Mouse (Mus musculus) testis, adult 2 months (tissue): ENCODE data around the gene Cars2. TPM values are rescaled to one million over a fixed set of nuclear protein-coding genes. Genes with fewer than 3 reads are reported as not detected.
A peak's percentile ranks its signal among the peaks of the same experiment; 100 is the strongest.
"Not testable (repeated sequence)": the region's sequence is repeated elsewhere in the genome, so short reads cannot be mapped to it uniquely, and the experiment has no call there.

Source experiments
- H3K27ac ChIP-seq: fragments of 200-500 bp; 2 replicates; pipeline ENCODE4 v1.5.1; 2012; ENCODE audit warnings: low read depth, low read length; ENCODE audit not compliant: control insufficient read depth, insufficient read depth
- H3K27me3 ChIP-seq: fragments of 200-500 bp; 2 replicates; pipeline ENCODE4 v1.6.1; 2012; ENCODE audit warnings: mild to moderate bottlenecking, low read length, moderate library complexity; ENCODE audit not compliant: control insufficient read depth, insufficient read depth
- H3K36me3 ChIP-seq: fragments of 200-500 bp; 2 replicates; pipeline ENCODE4 v1.6.1; 2012; ENCODE audit warnings: mild to moderate bottlenecking, low read length; ENCODE audit not compliant: control insufficient read depth, insufficient read depth
- H3K4me1 ChIP-seq: fragments of 200-500 bp; 2 replicates; pipeline ENCODE4 v1.6.1; 2012; ENCODE audit warnings: low read length; ENCODE audit not compliant: control insufficient read depth, insufficient read depth
- H3K4me3 ChIP-seq: fragments of 200-500 bp; 2 replicates; pipeline ENCODE4 v1.5.1; 2012; ENCODE audit warnings: low read depth, mild to moderate bottlenecking, low read length, moderate library complexity, mixed read lengths; ENCODE audit not compliant: control insufficient read depth
- CTCF ChIP-seq: fragments of 200-500 bp; IDR thresholded peaks from 2 replicates; pipeline ENCODE4 v1.5.1; 2012; ENCODE audit warnings: low read depth, mild to moderate bottlenecking, inconsistent platforms, low read length, moderate library complexity; ENCODE audit not compliant: control insufficient read depth, insufficient read depth, insufficient replicate concordance
- POLR2A ChIP-seq: fragments of 200-500 bp; IDR thresholded peaks from 2 replicates; pipeline ENCODE4 v1.6.1; 2012; ENCODE audit warnings: low read depth, mild to moderate bottlenecking, inconsistent platforms, low read length, moderate library complexity; ENCODE audit not compliant: control insufficient read depth
- polyA plus RNA-seq: library from polyadenylated mRNA; depleted of rRNA; stranded (reverse); fragments of >200 nt; gene quantifications from 2 replicates; pipeline ENCODE4 v1.2.3, GENCODE M21; 2012; rRNA removed

The Cars2 gene
- polyA plus RNA-seq, 1 experiment = 21.5 TPM

GRCm38 (mm10) chr8:11473072-11473471 is 77.5 kb downstream of the Cars2 start:
- Histone ChIP-seq H3K27me3 (no peaks in the 10 kb centered on the region), H3K4me1 (peaks cover 14% of the 10 kb centered on the region), H3K4me3 (no peak overlapping the region), H3K27ac (no peak overlapping the region), H3K36me3 (no peaks in the 10 kb centered on the region)
- TF ChIP-seq POLR2A = no peak
- TF ChIP-seq CTCF = no peak

GRCm38 (mm10) chr8:11471309-11471708 is 79.3 kb downstream of the Cars2 start:
- no peak overlapping the region for H3K4me3 ChIP-seq
- H3K27ac ChIP-seq = no peak overlapping the region
- no peaks in the 10 kb centered on the region for H3K36me3 ChIP-seq
- peaks cover 1% of the 10 kb centered on the region; the same call in 1 of the 2 replicates for H3K4me1 ChIP-seq
- no peaks in the 10 kb centered on the region for H3K27me3 ChIP-seq
- TF ChIP-seq CTCF (no peak), POLR2A (no peak)

- TF ChIP-seq CTCF (no peak), POLR2A (no peak)
- no peaks in the 10 kb centered on the region for H3K4me1 ChIP-seq
- H3K27ac ChIP-seq = no peak overlapping the region
- H3K4me3 ChIP-seq = no peak overlapping the region
- H3K36me3 ChIP-seq = no peaks in the 10 kb centered on the region
- no peaks in the 10 kb centered on the region for H3K27me3 ChIP-seq
These were observed 79.9 kb downstream of the Cars2 start for GRCm38 (mm10) chr8:11470694-11471093.

GRCm38 (mm10) chr8:11469095-11469494 is 81.5 kb downstream of the Cars2 start:
- Histone ChIP-seq H3K27me3 (no peaks in the 10 kb centered on the region), H3K36me3 (no peaks in the 10 kb centered on the region), H3K4me1 (no peaks in the 10 kb centered on the region; the same call in 1 of the 2 replicates), H3K4me3 (no peak overlapping the region), H3K27ac (no peak overlapping the region)
- TF ChIP-seq CTCF (peak; percentile 29; the same call in 1 of the 2 replicates), POLR2A (no peak)

- not testable (repeated sequence) for H3K4me1 ChIP-seq, H3K36me3 ChIP-seq, H3K4me3 ChIP-seq, H3K27me3 ChIP-seq, H3K27ac ChIP-seq
These were observed 84.1 kb downstream of the Cars2 start for GRCm38 (mm10) chr8:11466528-11466927.

GRCm38 (mm10) chr8:11465619-11466018 is 85.0 kb downstream of the Cars2 start:
- TF ChIP-seq POLR2A (no peak), CTCF (no peak)
- no peak overlapping the region for H3K4me3 ChIP-seq
- H3K4me1 ChIP-seq = no peaks in the 10 kb centered on the region; the same call in 1 of the 2 replicates
- H3K27ac ChIP-seq = no peak overlapping the region
- no peaks in the 10 kb centered on the region for H3K27me3 ChIP-seq
- H3K36me3 ChIP-seq = no peaks in the 10 kb centered on the region

- TF ChIP-seq POLR2A = no peak
- no peak for TF ChIP-seq CTCF
- Histone ChIP-seq H3K27me3 (no peaks in the 10 kb centered on the region), H3K4me1 (no peaks in the 10 kb centered on the region; the same call in 1 of the 2 replicates), H3K27ac (no peak overlapping the region), H3K36me3 (no peaks in the 10 kb centered on the region), H3K4me3 (no peak overlapping the region)
These were observed 85.9 kb downstream of the Cars2 start for GRCm38 (mm10) chr8:11464707-11464964.

Other genes starting within 250 kb of the Cars2 start
- 8.4 and 9.0 TPM in 2 replicates for gene Col4a2, start 238.0 kb downstream of the Cars2 start, polyA plus RNA-seq
- 17.8 and 18.8 TPM in 2 replicates for gene Col4a1, start 238.0 kb downstream of the Cars2 start, polyA plus RNA-seq
- 16.1 and 22.8 TPM in 2 replicates for gene Rab20, start 72.1 kb downstream of the Cars2 start, polyA plus RNA-seq
- gene Naxd, start 53.3 kb downstream of the Cars2 start, polyA plus RNA-seq = 62.2 and 65.5 TPM in 2 replicates
- gene Ing1, start 4.8 kb upstream of the Cars2 start, polyA plus RNA-seq = 41.4 and 54.8 TPM in 2 replicates
- 64.7 and 65.8 TPM in 2 replicates for gene Ankrd10, start 85.0 kb upstream of the Cars2 start, polyA plus RNA-seq
- 38.4 and 47.0 TPM in 2 replicates for gene 1700016D06Rik, start 150.3 kb upstream of the Cars2 start, polyA plus RNA-seq
- gene Arhgef7, start 176.9 kb upstream of the Cars2 start, polyA plus RNA-seq = 19.9 TPM in 2 replicates